Mouse (Mus musculus): ENCODE measurements around the gene Gldc.

- TF ChIP-seq CTCF (IDR thresholded peaks at IDR 0.05; ENCODE audit: borderline replicate concordance, extremely low read depth, insufficient read depth, insufficient read length) (no peak), POLR2A (IDR thresholded peaks at IDR 0.05; ENCODE audit: borderline replicate concordance, extremely low read depth, insufficient read depth, insufficient read length, poor library complexity, severe bottlenecking) (no peak)
Observed at GRCm38 (mm10) chr19:30100571-30100970, 74.7 kb downstream of the Gldc start.

Data from brain, embryonic 14.5 days (tissue).